Mouse (Mus musculus) testis, adult 2 months (tissue): ENCODE data around the gene Ppp4r3a.

Experiments
- CTCF ChIP-seq: fragments of 200-500 bp; IDR thresholded peaks from 2 replicates; pipeline ENCODE4 v1.5.1; 2012; ENCODE audit warnings: low read depth, mild to moderate bottlenecking, inconsistent platforms, low read length, moderate library complexity; ENCODE audit not compliant: control insufficient read depth, insufficient read depth, insufficient replicate concordance
- POLR2A ChIP-seq: fragments of 200-500 bp; IDR thresholded peaks from 2 replicates; pipeline ENCODE4 v1.6.1; 2012; ENCODE audit warnings: low read depth, mild to moderate bottlenecking, inconsistent platforms, low read length, moderate library complexity; ENCODE audit not compliant: control insufficient read depth

GRCm38 (mm10) chr12:100998564-100998962 lies 84.9 kb downstream of the Ppp4r3a start:
- TF ChIP-seq CTCF (no peak), POLR2A (no peak)
